Mouse (Mus musculus): ENCODE results near the gene Ccl11. TPM values are rescaled to one million over a fixed set of nuclear protein-coding genes. Genes with fewer than 3 reads are reported as not detected.

Ccl11 gene
- polyA plus RNA-seq, 1 experiment from 2014 or later = 0.13 TPM

DNA sequence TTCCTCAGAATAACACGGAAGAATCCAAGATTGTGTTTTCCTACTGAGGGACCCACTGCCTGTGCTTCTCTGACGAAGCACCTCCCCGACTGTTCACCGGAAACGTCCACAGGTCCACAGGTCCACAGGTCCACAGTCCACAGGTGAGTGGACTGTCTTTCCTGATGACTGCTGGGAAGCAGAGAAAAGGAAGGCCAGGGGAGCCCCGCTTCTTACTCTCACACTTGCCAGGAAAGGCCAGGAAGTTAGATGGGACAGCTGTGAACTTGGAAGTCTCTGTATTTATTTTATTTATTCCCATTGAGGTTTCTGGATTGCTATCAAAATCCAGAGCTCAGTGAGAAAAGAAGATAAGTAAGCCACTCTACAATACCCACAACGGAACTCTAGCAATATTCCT lies 3.8 kb upstream of the Ccl11 start:
- Histone ChIP-seq H3K27ac (replicated peaks) (no peak overlapping the region), H3K27me3 (no peaks in the 10 kb centered on the region), H3K4me3 (replicated peaks) (no peak overlapping the region), H3K4me1 (replicated peaks) (no peaks in the 10 kb centered on the region), H3K4me2 (no peak overlapping the region), H3K9ac (no peak overlapping the region), H3K9me3 (replicated peaks) (no peaks in the 10 kb centered on the region), H3K36me3 (replicated peaks) (no peaks in the 10 kb centered on the region)
- ATAC-seq (ENCODE audit: insufficient read depth) = no peak
- WGBS (ENCODE audit: insufficient replicate concordance) = 72% methylated on average over 7 of the region's 7 CpGs

DNA sequence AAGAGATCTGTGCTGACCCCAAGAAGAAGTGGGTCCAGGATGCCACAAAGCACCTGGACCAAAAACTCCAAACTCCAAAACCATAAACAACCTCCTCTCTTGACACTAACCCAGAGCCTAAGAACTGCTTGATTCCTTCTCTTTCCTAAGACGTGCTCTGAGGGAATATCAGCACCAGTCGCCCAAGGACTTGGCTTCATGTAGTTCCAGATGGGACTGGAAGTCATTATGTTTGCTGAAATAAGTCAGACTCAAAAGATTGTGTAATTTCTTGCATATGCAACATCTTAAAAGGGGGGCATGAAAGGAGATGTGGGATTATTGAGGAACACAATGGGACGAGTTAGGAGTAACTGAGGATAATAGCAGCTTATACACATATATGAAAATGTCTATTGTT lies 4.6 kb downstream of the Ccl11 start:
- Histone ChIP-seq H3K4me3 (replicated peaks) (no peak overlapping the region), H3K4me2 (no peak overlapping the region), H3K4me1 (replicated peaks) (no peaks in the 10 kb centered on the region), H3K27me3 (no peaks in the 10 kb centered on the region), H3K9me3 (replicated peaks) (no peaks in the 10 kb centered on the region), H3K36me3 (replicated peaks) (no peaks in the 10 kb centered on the region), H3K27ac (replicated peaks) (no peak overlapping the region), H3K9ac (no peak overlapping the region)
- 43% methylated on average over 3 of the region's 3 CpGs for WGBS (ENCODE audit: insufficient replicate concordance)
- no peak for ATAC-seq (ENCODE audit: insufficient read depth)

DNA sequence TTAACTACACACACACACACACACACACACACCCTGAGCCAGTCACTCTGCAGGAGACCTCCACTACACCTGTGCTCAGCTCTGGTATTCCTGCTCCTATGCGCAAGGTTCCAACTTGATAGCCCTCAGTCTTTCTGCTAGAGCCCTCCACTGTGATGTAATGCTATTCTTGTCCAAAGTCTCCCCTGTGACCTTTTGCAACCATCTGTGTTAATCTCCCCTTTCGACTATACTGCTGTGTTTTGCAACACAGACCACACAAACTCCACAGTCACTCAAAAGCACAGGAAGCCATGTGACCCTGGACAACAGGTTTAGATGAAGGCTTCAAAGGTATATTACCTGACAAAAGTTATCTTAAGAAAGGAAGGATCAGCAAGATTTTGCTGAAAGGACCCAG lies 5.8 kb downstream of the Ccl11 start:
- H3K9ac ChIP-seq = no peak overlapping the region
- H3K9me3 ChIP-seq (replicated peaks) = no peaks in the 10 kb centered on the region
- H3K4me3 ChIP-seq (replicated peaks) = no peak overlapping the region
- H3K27ac ChIP-seq (replicated peaks) = no peak overlapping the region
- no peaks in the 10 kb centered on the region for H3K36me3 ChIP-seq (replicated peaks)
- no peaks in the 10 kb centered on the region for H3K4me1 ChIP-seq (replicated peaks)
- no peak overlapping the region for H3K4me2 ChIP-seq
- H3K27me3 ChIP-seq = no peaks in the 10 kb centered on the region
- WGBS (ENCODE audit: insufficient replicate concordance) = 58% methylated on average over 2 of the region's 2 CpGs
- ATAC-seq (ENCODE audit: insufficient read depth) = no peak

GRCm38 (mm10) chr11:82066953-82067571 lies 9.4 kb downstream of the Ccl11 start:
- WGBS (ENCODE audit: insufficient replicate concordance) = 56% methylated on average over 7 of the region's 7 CpGs
- Histone ChIP-seq H3K9me3 (replicated peaks) (no peaks in the 10 kb centered on the region), H3K36me3 (replicated peaks) (no peaks in the 10 kb centered on the region), H3K4me2 (no peak overlapping the region), H3K4me3 (replicated peaks) (no peak overlapping the region), H3K27ac (replicated peaks) (no peak overlapping the region), H3K27me3 (no peaks in the 10 kb centered on the region), H3K4me1 (replicated peaks) (no peaks in the 10 kb centered on the region), H3K9ac (no peak overlapping the region)
- no peak for ATAC-seq (ENCODE audit: insufficient read depth)

DNA sequence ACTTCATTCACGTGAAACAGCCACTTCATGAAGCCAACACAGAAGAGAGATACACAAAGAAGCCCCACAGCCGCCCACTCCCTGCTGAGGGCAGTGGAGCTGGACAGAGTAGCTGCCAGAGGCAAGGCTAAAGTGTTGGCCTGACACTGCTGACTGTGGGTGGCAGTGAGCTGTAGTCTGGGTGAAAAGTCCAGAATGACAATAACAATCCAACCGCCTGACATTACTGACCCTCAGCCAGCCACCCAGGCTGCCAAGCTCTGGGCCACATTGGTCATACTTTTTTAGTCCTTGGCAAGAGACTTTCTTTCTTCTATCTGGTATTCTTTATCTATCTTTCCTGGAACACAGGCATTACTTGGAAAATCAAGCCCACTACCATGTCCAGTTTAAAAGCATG lies 13.5 kb downstream of the Ccl11 start:
- WGBS (ENCODE audit: insufficient replicate concordance) = 56% methylated on average over 3 of the region's 3 CpGs
- ATAC-seq (ENCODE audit: insufficient read depth) = no peak
- H3K4me2 ChIP-seq = no peak overlapping the region
- no peaks in the 10 kb centered on the region for H3K4me1 ChIP-seq (replicated peaks)
- H3K4me3 ChIP-seq (replicated peaks) = no peak overlapping the region
- H3K27me3 ChIP-seq = no peaks in the 10 kb centered on the region
- H3K9me3 ChIP-seq (replicated peaks) = no peaks in the 10 kb centered on the region
- no peaks in the 10 kb centered on the region for H3K36me3 ChIP-seq (replicated peaks)
- H3K9ac ChIP-seq = no peak overlapping the region
- H3K27ac ChIP-seq (replicated peaks) = no peak overlapping the region

DNA sequence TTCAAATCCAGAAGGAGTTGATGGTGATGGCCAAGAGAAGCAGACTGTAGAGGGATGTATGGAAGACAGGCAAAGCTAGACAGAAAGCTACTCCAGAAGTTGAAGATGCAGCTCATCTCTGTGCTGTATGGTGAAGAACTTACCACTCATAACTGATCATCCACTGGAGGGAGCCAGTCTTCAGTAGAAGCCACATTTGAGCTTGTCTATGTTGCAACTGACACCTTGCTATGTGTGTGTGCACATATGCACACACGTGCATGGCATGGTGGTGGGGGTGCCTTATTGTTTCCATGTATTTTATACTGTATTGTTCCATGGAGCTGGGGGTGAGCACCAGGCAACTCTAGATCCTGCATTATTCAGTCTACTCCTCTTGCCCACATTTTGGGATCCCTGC lies 14.8 kb downstream of the Ccl11 start:
- Histone ChIP-seq H3K27ac (replicated peaks) (no peak overlapping the region), H3K9me3 (replicated peaks) (no peaks in the 10 kb centered on the region), H3K4me1 (replicated peaks) (no peaks in the 10 kb centered on the region), H3K9ac (no peak overlapping the region), H3K4me2 (no peak overlapping the region), H3K36me3 (replicated peaks) (no peaks in the 10 kb centered on the region), H3K27me3 (no peaks in the 10 kb centered on the region), H3K4me3 (replicated peaks) (no peak overlapping the region)
- WGBS (ENCODE audit: insufficient replicate concordance) = 43% methylated on average over 1 of the region's 1 CpGs
- ATAC-seq (ENCODE audit: insufficient read depth) = no peak

GRCm38 (mm10) chr11:82072984-82073383 lies 15.4 kb downstream of the Ccl11 start:
- H3K4me3 ChIP-seq (replicated peaks) = no peak overlapping the region
- H3K27ac ChIP-seq (replicated peaks) = no peak overlapping the region
- H3K9me3 ChIP-seq (replicated peaks) = no peaks in the 10 kb centered on the region
- no peak for ATAC-seq (ENCODE audit: insufficient read depth)
- no peaks in the 10 kb centered on the region for H3K4me1 ChIP-seq (replicated peaks)
- no peak overlapping the region for H3K4me2 ChIP-seq
- no peaks in the 10 kb centered on the region for H3K27me3 ChIP-seq
- no peak overlapping the region for H3K9ac ChIP-seq
- H3K36me3 ChIP-seq (replicated peaks) = no peaks in the 10 kb centered on the region
- 42% methylated on average over 3 of the region's 3 CpGs for WGBS (ENCODE audit: insufficient replicate concordance)

DNA sequence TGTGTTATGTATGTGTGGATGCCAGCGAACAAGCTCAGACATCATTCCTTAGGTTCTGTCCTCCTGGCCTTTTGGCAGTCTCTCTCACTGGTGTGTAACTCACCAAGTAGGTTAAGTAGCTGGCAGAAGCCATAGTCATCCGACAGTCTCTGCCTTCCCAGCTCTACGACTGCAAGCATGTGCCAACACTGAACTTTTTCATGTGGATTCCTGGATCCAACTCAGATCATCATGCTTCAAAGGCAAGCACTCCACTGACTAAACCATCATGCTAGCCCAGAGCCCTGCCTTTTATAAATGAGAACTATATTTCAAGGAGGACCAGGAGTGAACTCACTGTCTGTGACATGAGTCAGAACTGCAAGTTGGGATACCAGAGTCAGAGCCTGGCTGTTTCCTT lies 16.1 kb downstream of the Ccl11 start:
- WGBS (ENCODE audit: insufficient replicate concordance) = 53% methylated on average over 3 of the region's 3 CpGs
- Histone ChIP-seq H3K4me3 (replicated peaks) (no peak overlapping the region), H3K9me3 (replicated peaks) (no peaks in the 10 kb centered on the region), H3K4me2 (no peak overlapping the region), H3K27me3 (no peaks in the 10 kb centered on the region), H3K4me1 (replicated peaks) (no peaks in the 10 kb centered on the region), H3K36me3 (replicated peaks) (no peaks in the 10 kb centered on the region), H3K9ac (no peak overlapping the region), H3K27ac (replicated peaks) (no peak overlapping the region)
- ATAC-seq (ENCODE audit: insufficient read depth) = no peak

GRCm38 (mm10) chr11:82077031-82077430 lies 19.4 kb downstream of the Ccl11 start:
- Histone ChIP-seq H3K4me1 (replicated peaks) (no peaks in the 10 kb centered on the region), H3K4me3 (replicated peaks) (no peak overlapping the region), H3K27me3 (no peaks in the 10 kb centered on the region), H3K36me3 (replicated peaks) (no peaks in the 10 kb centered on the region), H3K9me3 (replicated peaks) (no peaks in the 10 kb centered on the region), H3K9ac (no peak overlapping the region), H3K27ac (replicated peaks) (no peak overlapping the region), H3K4me2 (no peak overlapping the region)
- no peak for ATAC-seq (ENCODE audit: insufficient read depth)
- 37% methylated on average over 3 of the region's 3 CpGs for WGBS (ENCODE audit: insufficient replicate concordance)

DNA sequence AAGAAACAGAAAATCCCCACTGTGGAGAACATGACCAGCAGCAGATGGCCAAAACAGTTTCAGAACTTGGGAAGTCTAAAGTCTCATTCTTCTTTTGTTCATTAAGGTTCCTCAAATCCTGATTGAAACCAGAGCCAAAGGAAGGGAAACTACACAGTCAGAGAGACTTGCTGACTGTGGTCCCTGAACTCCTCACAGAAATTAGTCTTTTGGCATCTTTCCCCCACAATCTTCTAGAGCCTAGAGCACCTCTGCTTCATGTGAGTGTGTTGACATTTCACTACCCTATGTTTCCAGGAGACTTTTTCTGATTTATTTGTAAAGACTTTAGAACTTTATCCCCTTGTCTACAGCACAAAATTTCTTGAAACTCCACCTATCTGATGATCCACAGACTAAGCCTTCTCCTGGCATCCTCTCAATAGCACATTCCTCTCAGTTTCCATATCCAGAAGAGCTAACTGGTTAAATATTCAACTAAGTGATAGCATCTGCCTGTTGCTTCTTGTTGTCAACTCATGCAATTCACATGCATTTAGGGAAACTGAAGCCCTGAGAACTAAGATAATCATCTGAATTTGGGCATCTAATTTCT lies 20.6 kb downstream of the Ccl11 start:
- H3K27me3 ChIP-seq = no peaks in the 10 kb centered on the region
- ATAC-seq (ENCODE audit: insufficient read depth) = no peak
- H3K27ac ChIP-seq (replicated peaks) = no peak overlapping the region
- H3K9me3 ChIP-seq (replicated peaks) = no peaks in the 10 kb centered on the region
- no peak overlapping the region for H3K9ac ChIP-seq
- H3K4me2 ChIP-seq = no peak overlapping the region
- H3K4me3 ChIP-seq (replicated peaks) = no peak overlapping the region
- H3K4me1 ChIP-seq (replicated peaks) = no peaks in the 10 kb centered on the region
- no peaks in the 10 kb centered on the region for H3K36me3 ChIP-seq (replicated peaks)

DNA sequence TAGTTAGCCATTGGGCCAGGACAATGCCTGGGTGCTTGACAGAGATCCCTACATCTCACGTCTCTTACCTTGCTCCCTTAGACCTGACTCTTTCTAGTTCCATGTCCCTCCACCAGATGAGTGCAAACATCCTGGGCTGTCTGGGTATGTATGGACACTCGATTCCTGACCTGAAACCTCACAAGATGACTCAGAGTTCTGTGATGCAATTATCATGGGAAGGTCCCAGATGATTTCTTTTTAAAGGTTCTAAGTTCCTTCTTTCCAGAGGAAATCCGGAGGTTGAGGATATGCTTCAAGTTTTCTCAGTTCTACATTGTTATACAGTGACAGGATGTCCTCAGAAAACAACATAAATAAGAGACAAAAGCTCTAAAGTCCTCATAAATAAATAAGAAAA lies 23.2 kb downstream of the Ccl11 start:
- H3K36me3 ChIP-seq (replicated peaks) = no peaks in the 10 kb centered on the region
- no peaks in the 10 kb centered on the region for H3K4me1 ChIP-seq (replicated peaks)
- H3K27me3 ChIP-seq = no peaks in the 10 kb centered on the region
- WGBS (ENCODE audit: insufficient replicate concordance) = 42% methylated on average over 3 of the region's 3 CpGs
- H3K9me3 ChIP-seq (replicated peaks) = no peaks in the 10 kb centered on the region
- H3K27ac ChIP-seq (replicated peaks) = no peak overlapping the region
- H3K4me3 ChIP-seq (replicated peaks) = no peak overlapping the region
- no peak for ATAC-seq (ENCODE audit: insufficient read depth)
- no peak overlapping the region for H3K9ac ChIP-seq
- H3K4me2 ChIP-seq = no peak overlapping the region

- H3K36me3 ChIP-seq (replicated peaks) = no peaks in the 10 kb centered on the region
- no peak for ATAC-seq (ENCODE audit: insufficient read depth)
- no peaks in the 10 kb centered on the region for H3K9me3 ChIP-seq (replicated peaks)
- no peaks in the 10 kb centered on the region for H3K27me3 ChIP-seq
- WGBS (ENCODE audit: insufficient replicate concordance) = 71% methylated on average over 3 of the region's 3 CpGs
- no peak overlapping the region for H3K27ac ChIP-seq (replicated peaks)
- H3K4me3 ChIP-seq (replicated peaks) = no peak overlapping the region
- no peak overlapping the region for H3K9ac ChIP-seq
- no peaks in the 10 kb centered on the region for H3K4me1 ChIP-seq (replicated peaks)
- no peak overlapping the region for H3K4me2 ChIP-seq
Observed at GRCm38 (mm10) chr11:82084360-82084759, 26.7 kb downstream of the Ccl11 start.

All from liver, embryonic 15.5 days (tissue).